Mouse (Mus musculus) heart, embryonic 15.5 days (tissue): ENCODE results near the gene Dusp8. TPM values are rescaled to one million over a fixed set of nuclear protein-coding genes. Genes with fewer than 3 reads are reported as not detected.

Experiments used
- ATAC-seq: fragments of 200-750 bp; cut with Nextera tagmentation; replicated peaks from 2 replicates; pipeline ENCODE4 v1.8.0; 2017; ENCODE audit warnings: low read depth, moderate TSS enrichment; ENCODE audit not compliant: insufficient number of reproducible peaks, insufficient read depth, low FRiP score
- H3K27ac ChIP-seq: fragments of 300-500 bp; sonication (generic); 2 replicates; pipeline ENCODE4 v1.5.1; 2015; ENCODE audit warnings: mild to moderate bottlenecking, inconsistent platforms
- H3K27me3 ChIP-seq: fragments of 300-500 bp; sonication (generic); 2 replicates; pipeline ENCODE4 v1.6.1; 2015; ENCODE audit warnings: inconsistent platforms
- H3K36me3 ChIP-seq: fragments of 300-500 bp; sonication (generic); 2 replicates; pipeline ENCODE4 v1.6.1; 2015; ENCODE audit warnings: mild to moderate bottlenecking, inconsistent platforms
- H3K4me1 ChIP-seq: fragments of 300-500 bp; sonication (generic); replicated peaks from 2 replicates; pipeline ENCODE4 v1.6.1; 2015; ENCODE audit warnings: inconsistent platforms
- H3K4me2 ChIP-seq: fragments of 300-500 bp; sonication (generic); 2 replicates; pipeline ENCODE4 v1.6.1; 2015; ENCODE audit warnings: inconsistent platforms, mild to moderate bottlenecking, moderate library complexity
- H3K4me3 ChIP-seq: fragments of 300-500 bp; sonication (generic); 2 replicates; pipeline ENCODE4 v1.5.1; 2015; ENCODE audit warnings: mild to moderate bottlenecking, inconsistent platforms
- H3K9ac ChIP-seq: fragments of 300-500 bp; sonication (generic); 2 replicates; pipeline ENCODE4 v1.6.1; 2015; ENCODE audit warnings: mild to moderate bottlenecking, inconsistent platforms
- H3K9me3 ChIP-seq: fragments of 300-500 bp; sonication (generic); replicated peaks from 2 replicates; pipeline ENCODE4 v1.6.1; 2016; ENCODE audit warnings: inconsistent platforms
- WGBS: fragments of 180-500 bp; shearing (Covaris S2); methylation state at CpG from one replicate; pipeline ENCODE4 v1.1.7; 2015; ENCODE audit warnings: mixed read lengths; 5-methylcytosine and 5-hydroxymethylcytosine counted together
- polyA plus RNA-seq: library from polyadenylated mRNA; unstranded; fragments of >200 nt; fragmentation: Nextera tagmentation; extraction: Ambion mirVana; gene quantifications from 2 replicates; pipeline ENCODE4 v1.2.1, GENCODE M21; 2015

Dusp8 gene
- polyA plus RNA-seq, 1 experiment from 2014 or later, result 11.5 TPM

GRCm38 (mm10) chr7:142040756-142041155 is 54.9 kb downstream of the Dusp8 start:
- Histone ChIP-seq H3K4me2 (no peak overlapping the region), H3K4me1 (peaks cover 24% of the 10 kb centered on the region), H3K27me3 (no peaks in the 10 kb centered on the region), H3K9me3 (no peaks in the 10 kb centered on the region), H3K9ac (no peak overlapping the region), H3K27ac (no peak overlapping the region), H3K36me3 (no peaks in the 10 kb centered on the region), H3K4me3 (no peak overlapping the region)
- peak; percentile 50; the same call in 1 of the 2 replicates for ATAC-seq
- 84% methylated on average over 3 of the region's 3 CpGs for WGBS

- H3K4me3 ChIP-seq, result no peak overlapping the region
- peaks cover 37% of the 10 kb centered on the region for H3K4me1 ChIP-seq
- no peak overlapping the region for H3K9ac ChIP-seq
- H3K27me3 ChIP-seq, result no peaks in the 10 kb centered on the region
- H3K9me3 ChIP-seq, result no peaks in the 10 kb centered on the region
- H3K4me2 ChIP-seq, result no peak overlapping the region
- WGBS, result 69% methylated on average over 4 of the region's 4 CpGs
- ATAC-seq, result peak; percentile 37; the same call in 1 of the 2 replicates
- no peak overlapping the region for H3K27ac ChIP-seq
- H3K36me3 ChIP-seq, result no peaks in the 10 kb centered on the region
These were observed 58.0 kb downstream of the Dusp8 start for GRCm38 (mm10) chr7:142037553-142038170.

GRCm38 (mm10) chr7:142035048-142035811 is 60.4 kb downstream of the Dusp8 start:
- no peak overlapping the region for H3K9ac ChIP-seq
- WGBS, result 48% methylated on average over 2 of the region's 2 CpGs
- ATAC-seq, result no peak
- H3K4me2 ChIP-seq, result no peak overlapping the region
- 0 out of 2 replicates have a peak overlapping the region, but pooled peaks have one; percentile 1 for H3K27ac ChIP-seq
- peaks cover 30% of the 10 kb centered on the region for H3K4me1 ChIP-seq
- no peaks in the 10 kb centered on the region for H3K27me3 ChIP-seq
- no peaks in the 10 kb centered on the region for H3K9me3 ChIP-seq
- H3K4me3 ChIP-seq, result no peak overlapping the region
- H3K36me3 ChIP-seq, result no peaks in the 10 kb centered on the region

GRCm38 (mm10) chr7:142034198-142034597 is 61.4 kb downstream of the Dusp8 start:
- no peak overlapping the region for H3K9ac ChIP-seq
- 52% methylated on average over 2 of the region's 2 CpGs for WGBS
- H3K36me3 ChIP-seq, result no peaks in the 10 kb centered on the region
- ATAC-seq, result peak; percentile 57
- H3K4me3 ChIP-seq, result no peak overlapping the region
- H3K9me3 ChIP-seq, result no peaks in the 10 kb centered on the region
- H3K27ac ChIP-seq, result peak overlapping the region; percentile 24; the same call in 1 of the 2 replicates
- H3K4me1 ChIP-seq, result peaks cover 22% of the 10 kb centered on the region
- no peaks in the 10 kb centered on the region for H3K27me3 ChIP-seq
- no peak overlapping the region for H3K4me2 ChIP-seq

GRCm38 (mm10) chr7:142030073-142030472 is 65.6 kb downstream of the Dusp8 start:
- Histone ChIP-seq H3K27me3 (no peaks in the 10 kb centered on the region), H3K4me2 (no peak overlapping the region), H3K27ac (no peak overlapping the region), H3K9ac (no peak overlapping the region), H3K9me3 (no peaks in the 10 kb centered on the region), H3K36me3 (no peaks in the 10 kb centered on the region), H3K4me1 (peaks cover 31% of the 10 kb centered on the region), H3K4me3 (no peak overlapping the region)
- ATAC-seq, result no peak

Other genes with a start within 250 kb of the Dusp8 start
- gene Tollip, start 177.3 kb downstream of the Dusp8 start, polyA plus RNA-seq, result 32.3 and 43.3 TPM in 2 replicates
- 0.43 and 0.56 TPM in 2 replicates for gene Brsk2, start 146.1 kb downstream of the Dusp8 start, polyA plus RNA-seq
- 43.4 and 52.7 TPM in 2 replicates for gene Mob2, start 34.8 kb downstream of the Dusp8 start, polyA plus RNA-seq
- not detected in 2 replicates for gene Gm45618, start 24.9 kb upstream of the Dusp8 start, polyA plus RNA-seq
- gene Gm39115, start 40.2 kb upstream of the Dusp8 start, polyA plus RNA-seq, result not detected in 2 replicates
- not detected in 2 replicates for gene Gm45337, start 48.8 kb upstream of the Dusp8 start, polyA plus RNA-seq
- gene Gm29735, start 61.3 kb upstream of the Dusp8 start, polyA plus RNA-seq, result not detected in 2 replicates
- gene Gm4553, start 69.9 kb upstream of the Dusp8 start, polyA plus RNA-seq, result not detected in 2 replicates
- not detected in 2 replicates for gene Krtap5-2, start 80.2 kb upstream of the Dusp8 start, polyA plus RNA-seq
- gene Gm10153, start 94.5 kb upstream of the Dusp8 start, polyA plus RNA-seq, result not detected in 2 replicates
- not detected in 2 replicates for gene Krtap5-3, start 105.5 kb upstream of the Dusp8 start, polyA plus RNA-seq
- gene Gm7579, start 116.0 kb upstream of the Dusp8 start, polyA plus RNA-seq, result not detected in 2 replicates
- gene Krtap5-5, start 134.1 kb upstream of the Dusp8 start, polyA plus RNA-seq, result not detected in 2 replicates
- gene Gm40460, start 145.2 kb upstream of the Dusp8 start, polyA plus RNA-seq, result not detected in 2 replicates
- gene Gm2431, start 162.5 kb upstream of the Dusp8 start, polyA plus RNA-seq, result not detected in 2 replicates
- gene Gm4559, start 178.5 kb upstream of the Dusp8 start, polyA plus RNA-seq, result not detected in 2 replicates
- not detected in 2 replicates for gene Krtap5-1, start 201.3 kb upstream of the Dusp8 start, polyA plus RNA-seq
- gene Krtap5-4, start 207.7 kb upstream of the Dusp8 start, polyA plus RNA-seq, result not detected in 2 replicates